Comparison of ENCODE assay signal across 8 mouse cellular contexts in the genomic region with DNA sequence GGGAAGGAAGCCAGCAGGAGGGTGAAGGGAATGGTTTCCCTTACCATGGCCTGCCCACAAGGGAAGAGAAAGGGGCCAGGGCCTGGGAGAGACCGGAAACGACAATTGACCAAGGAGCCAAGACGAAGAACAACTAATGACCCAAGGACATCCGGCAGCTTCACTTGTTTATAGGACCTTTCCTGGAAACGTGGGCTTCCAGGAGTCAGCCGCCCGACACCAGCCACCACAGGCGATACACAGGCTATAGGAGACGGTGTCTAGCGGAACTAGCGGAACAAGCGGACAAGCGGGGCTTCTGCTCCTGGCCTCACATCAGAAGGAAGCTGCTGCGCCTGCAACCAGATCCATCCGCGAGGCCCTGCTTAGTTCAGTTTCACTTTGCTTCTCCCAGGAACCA. TPM values are rescaled to one million over a fixed set of nuclear protein-coding genes. Genes with fewer than 3 reads are reported as not detected.
DNase-seq lines count a peak whose midpoint lies in the region; ATAC-seq lines count a peak whose summit lies in the region.

No protein-coding gene starts in this region.

- 68% methylated on average over 16 of the region's 16 CpGs for whole genome bisulfite sequencing in hindbrain, embryonic 13.5 days
- 67% methylated on average over 16 of the region's 16 CpGs for WGBS in neural tube, embryonic 15.5 days

- no peak overlapping the region for H3K9ac ChIP-seq in hindbrain, embryonic 13.5 days
- H3K9ac ChIP-seq in neural tube, embryonic 15.5 days (replicated peaks), result no peak overlapping the region

- H3K9me3 ChIP-seq in hindbrain, embryonic 13.5 days, result no peaks in the 10 kb centered on the region
- no peaks in the 10 kb centered on the region for H3K9me3 ChIP-seq in neural tube, embryonic 15.5 days (replicated peaks)

- H3K4me3 ChIP-seq in hindbrain, embryonic 13.5 days, result no peak overlapping the region
- H3K4me3 ChIP-seq in neural tube, embryonic 15.5 days (replicated peaks), result no peak overlapping the region

- no peaks in the 10 kb centered on the region for H3K27me3 ChIP-seq in hindbrain, embryonic 13.5 days
- no peaks in the 10 kb centered on the region for H3K27me3 ChIP-seq in neural tube, embryonic 15.5 days (replicated peaks)

- DNase-seq in adrenal gland, adult 2 months, result peak; percentile 65
- DNase-seq in adrenal gland, adult 8-10 months, result no peak
- peak; percentile 45 for DNase-seq in embryo, embryonic 9.5 days (ENCODE audit: extremely low spot score)
- DNase-seq in liver, result peak; percentile 65
- no peak for DNase-seq in right cerebral cortex, postnatal 25 days
- DNase-seq in layer of hippocampus, postnatal 25 days (ENCODE audit: extremely low spot score in 1 of 2, low spot score in 1 of 2), result no peak

- H3K36me3 ChIP-seq in hindbrain, embryonic 13.5 days, result peaks cover 16% of the 10 kb centered on the region
- H3K36me3 ChIP-seq in neural tube, embryonic 15.5 days, result no peaks in the 10 kb centered on the region

- peak overlapping the region; percentile 67 for H3K4me2 ChIP-seq in hindbrain, embryonic 13.5 days
- peak overlapping the region; percentile 82 for H3K4me2 ChIP-seq in neural tube, embryonic 15.5 days

- peaks cover 54% of the 10 kb centered on the region for H3K4me1 ChIP-seq in hindbrain, embryonic 13.5 days (replicated peaks)
- H3K4me1 ChIP-seq in neural tube, embryonic 15.5 days, result peaks cover 47% of the 10 kb centered on the region

- ATAC-seq in hindbrain, embryonic 13.5 days (ENCODE audit: low FRiP score), result no peak
- ATAC-seq in neural tube, embryonic 15.5 days (ENCODE audit: low FRiP score), result no peak

- peak overlapping the region; percentile 44; the same call in 1 of the 2 replicates for H3K27ac ChIP-seq in hindbrain, embryonic 13.5 days
- H3K27ac ChIP-seq in neural tube, embryonic 15.5 days (replicated peaks), result peak overlapping the region; percentile 19; the same call in 1 of the 2 replicates

RNA-seq across cellular contexts. Expression of a gene that starts 4.6 kb away (rescaled TPM):
- 100 to 1,000 TPM in 1 of 2 experiments, 10 to 100 TPM in 1; 96.8 to 142 TPM for total RNA-seq in adrenal gland, adult 2 months (2021)
- polyA plus RNA-seq in adrenal gland, adult 2 months (2012; rRNA removed), result 155 and 228 TPM in 2 replicates
- total RNA-seq in adrenal gland, adult 8-10 months (2022), result 100 to 1,000 TPM in 2 of 4 experiments, 10 to 100 TPM in 2; 90.2 to 151 (median 111) TPM
- 73.0 and 73.7 TPM in 2 replicates for polyA plus RNA-seq in hindbrain, embryonic 13.5 days (2015; fragmentation: Nextera tagmentation; extraction: Ambion mirVana)
- 58.1 and 58.6 TPM in 2 replicates for polyA plus RNA-seq in neural tube, embryonic 15.5 days (2015; fragmentation: Nextera tagmentation; extraction: Ambion mirVana)
- total RNA-seq in layer of hippocampus, postnatal 25 days (2021), result 10 to 100 TPM; 41.4 to 41.8 TPM

RNA-seq across cellular contexts. Expression of a gene that starts 37.2 kb away (rescaled TPM):
- total RNA-seq in adrenal gland, adult 2 months (2021), result 1 to 10 TPM in 1 of 2 experiments, under 1 TPM in 1; 0.46 to 1.2 TPM
- 0.09 TPM in 1 of 2 replicates, not detected in the other for polyA plus RNA-seq in adrenal gland, adult 2 months (2012; rRNA removed)
- total RNA-seq in adrenal gland, adult 8-10 months (2022), result under 1 TPM; 0.43 to 1.00 (median 0.75) TPM
- 0.48 and 0.52 TPM in 2 replicates for polyA plus RNA-seq in hindbrain, embryonic 13.5 days (2015; fragmentation: Nextera tagmentation; extraction: Ambion mirVana)
- polyA plus RNA-seq in neural tube, embryonic 15.5 days (2015; fragmentation: Nextera tagmentation; extraction: Ambion mirVana), result 0.27 and 10.0 TPM in 2 replicates
- total RNA-seq in layer of hippocampus, postnatal 25 days (2021), result under 1 TPM in 1 of 2 experiments, not detected in 1; 0.22 TPM

Comparison
In these comparisons a context has a peak if more than half of its experiments do, and no peak if none do; other contexts are left out.
1. DNase-seq: peak in adrenal gland, adult 2 months (single experiment), embryo, embryonic 9.5 days (single experiment) and liver (single experiment); none in adrenal gland, adult 8-10 months (single experiment), right cerebral cortex, postnatal 25 days (single experiment) and layer of hippocampus, postnatal 25 days (0 of 2).